Mouse (Mus musculus) mature B cell (primary cell): ENCODE measurements around the gene Six3.

Experiments
- in situ Hi-C: fragments of 300-500 bp; cut with MboI; formaldehyde crosslinking; loops from 2 replicates; pipeline ENCODE4 v1.14.3; 2019

The Six3 gene

GRCm38 (mm10) chr17:85624981-85625940 is 11.9 kb downstream of the Six3 start:
- in situ Hi-C loops, result loop anchor here (25.0 kb wide), 1 partner anchor 438 kb away; no protein-coding TSS in a partner anchor

GRCm38 (mm10) chr17:85626091-85626860 is 12.9 kb downstream of the Six3 start:
- in situ Hi-C loops, result loop anchor here (25.0 kb wide), 1 partner anchor 439 kb away; no protein-coding TSS in a partner anchor

DNA sequence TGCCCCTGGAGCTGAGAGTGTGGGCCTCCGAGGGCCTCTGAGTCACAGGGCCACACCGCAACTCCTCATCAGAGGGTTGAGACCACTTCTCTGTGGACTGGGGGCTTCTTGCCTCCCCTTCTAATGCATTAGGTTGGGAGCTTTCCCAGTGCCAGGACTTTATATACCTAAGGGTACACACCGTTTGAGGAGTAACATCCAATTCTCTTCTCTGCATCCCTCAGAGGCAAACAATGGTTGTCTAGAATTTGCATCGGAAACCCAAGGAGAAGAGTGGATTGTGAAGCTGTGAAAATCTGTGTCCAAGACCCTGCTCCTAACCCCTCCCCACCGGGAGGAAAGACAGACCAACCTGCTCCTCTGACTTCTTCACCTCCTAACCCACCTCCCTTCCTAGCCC is 14.3 kb downstream of the Six3 start:
- in situ Hi-C loops, result loop anchor here (25.0 kb wide), 1 partner anchor 440 kb away; no protein-coding TSS in a partner anchor

DNA sequence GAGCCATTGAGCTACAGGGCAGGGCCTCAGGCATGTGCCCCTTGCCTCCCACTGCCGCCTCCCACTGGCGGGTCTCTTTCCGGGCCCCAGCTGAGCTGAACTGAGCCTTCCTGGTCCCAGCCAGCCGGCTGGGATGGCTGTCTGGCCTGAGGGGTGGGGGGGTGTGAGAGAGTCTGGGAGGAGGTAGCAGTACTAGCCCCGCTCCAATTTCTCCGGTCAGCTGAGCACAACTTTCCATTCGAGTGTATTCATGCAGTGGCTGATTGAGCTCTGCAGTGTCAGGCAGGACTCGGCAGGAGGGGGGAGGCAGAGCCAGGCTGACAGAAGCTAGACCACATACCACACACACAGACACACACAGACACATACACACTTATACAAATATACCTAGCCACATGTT is 15.4 kb downstream of the Six3 start:
- in situ Hi-C loops, result loop anchor here (25.0 kb wide), 1 partner anchor 442 kb away; no protein-coding TSS in a partner anchor

- in situ Hi-C loops, result loop anchor here (25.0 kb wide), 1 partner anchor 442 kb away; no protein-coding TSS in a partner anchor
These were observed 16.0 kb downstream of the Six3 start for GRCm38 (mm10) chr17:85629396-85629795.

DNA sequence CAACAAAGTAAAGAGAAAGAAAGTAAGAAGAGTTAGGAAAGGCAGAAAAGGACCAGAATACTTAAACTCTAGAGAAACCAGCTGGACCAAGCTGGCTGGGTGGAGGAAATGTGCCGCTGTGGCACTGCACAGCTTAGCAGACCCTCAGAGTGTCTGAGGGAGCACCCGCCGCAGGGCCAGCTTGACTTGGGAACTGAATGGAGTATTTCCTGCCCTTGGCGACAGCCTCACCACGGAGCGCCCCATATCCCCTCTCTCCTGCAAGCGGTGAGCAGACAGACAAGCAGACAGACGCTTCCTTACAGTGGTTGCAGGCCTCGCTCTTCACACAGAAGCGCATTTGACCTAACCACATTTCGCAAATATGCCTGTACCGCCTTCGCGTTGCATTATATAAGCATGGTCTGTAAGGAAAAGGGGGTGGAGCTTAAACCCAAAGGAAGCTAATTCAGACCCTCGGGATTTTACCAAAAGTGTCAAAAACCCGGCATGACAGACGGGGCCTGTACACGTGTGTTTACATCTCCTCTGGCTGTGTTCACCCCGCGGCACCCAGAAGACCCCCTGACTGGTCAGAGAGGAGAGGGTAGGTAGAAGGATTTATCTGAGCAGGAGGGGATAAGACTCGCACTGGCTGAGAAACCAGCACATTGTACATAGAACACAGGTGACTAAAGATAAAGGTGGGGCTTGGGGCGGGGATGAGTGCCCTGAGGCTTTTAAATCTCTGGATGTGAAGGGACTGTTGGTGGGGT is 17.1 kb downstream of the Six3 start:
- in situ Hi-C loops, result loop anchor here (10.0 to 25.0 kb wide), 2 partner anchors 443 to 796 kb away; no protein-coding TSS in a partner anchor

DNA sequence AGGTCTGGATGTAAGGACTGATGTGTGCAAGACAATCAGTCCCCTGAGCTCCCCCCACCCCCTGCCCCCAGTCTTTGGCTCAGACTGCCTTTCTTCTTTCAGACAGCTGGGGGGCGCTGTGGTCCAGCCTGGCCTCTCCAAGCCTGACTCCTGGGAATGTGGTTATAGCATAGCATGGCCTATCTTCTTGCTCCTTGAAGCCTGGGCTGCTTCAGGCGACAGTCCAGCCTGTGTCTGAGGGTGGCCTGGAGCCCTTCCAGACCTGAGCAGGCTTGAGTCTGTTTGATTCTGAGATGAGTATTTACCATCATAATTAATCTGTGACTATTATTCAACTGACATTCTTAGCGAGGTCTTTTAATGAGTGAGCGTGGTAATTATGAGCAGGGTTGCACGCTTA is 17.7 kb downstream of the Six3 start:
- in situ Hi-C loops, result loop anchor here (10.0 to 25.0 kb wide), 2 partner anchors 444 to 796 kb away; no protein-coding TSS in a partner anchor

- in situ Hi-C loops, result loop anchor here (10.0 to 25.0 kb wide), 2 partner anchors 446 to 799 kb away; no protein-coding TSS in a partner anchor
These were observed 20.2 kb downstream of the Six3 start for GRCm38 (mm10) chr17:85633619-85634018.

DNA sequence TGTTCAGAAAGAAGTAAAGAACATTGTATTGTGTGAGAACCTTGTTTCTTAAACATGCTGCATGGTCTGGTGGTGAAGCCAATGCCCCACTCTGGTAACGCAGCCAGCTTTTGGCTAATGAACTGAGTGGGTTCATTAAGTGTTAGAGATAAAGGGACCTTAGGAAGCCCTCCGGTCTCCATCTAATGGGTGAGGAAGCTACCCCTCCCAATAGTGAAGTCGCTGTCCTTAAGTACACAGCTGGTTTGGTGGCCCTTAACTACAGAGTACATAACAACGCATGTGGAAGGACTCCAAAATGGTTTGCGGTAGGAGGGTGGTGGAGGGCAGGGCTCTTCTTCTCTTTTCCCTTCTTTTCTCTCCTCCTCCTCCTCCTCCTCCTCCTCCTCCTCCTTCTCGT is 24.5 kb downstream of the Six3 start:
- in situ Hi-C loops, result loop anchor here (10.0 to 25.0 kb wide), 2 partner anchors 451 to 803 kb away; no protein-coding TSS in a partner anchor

GRCm38 (mm10) chr17:85645312-85645711 is 31.9 kb downstream of the Six3 start:
- in situ Hi-C loops, result loop anchor here (25.0 kb wide), 1 partner anchor 458 kb away; no protein-coding TSS in a partner anchor

- in situ Hi-C loops, result loop anchor here (25.0 kb wide), 1 partner anchor 459 kb away; no protein-coding TSS in a partner anchor
These were observed 32.6 kb downstream of the Six3 start for GRCm38 (mm10) chr17:85645718-85646665.

DNA sequence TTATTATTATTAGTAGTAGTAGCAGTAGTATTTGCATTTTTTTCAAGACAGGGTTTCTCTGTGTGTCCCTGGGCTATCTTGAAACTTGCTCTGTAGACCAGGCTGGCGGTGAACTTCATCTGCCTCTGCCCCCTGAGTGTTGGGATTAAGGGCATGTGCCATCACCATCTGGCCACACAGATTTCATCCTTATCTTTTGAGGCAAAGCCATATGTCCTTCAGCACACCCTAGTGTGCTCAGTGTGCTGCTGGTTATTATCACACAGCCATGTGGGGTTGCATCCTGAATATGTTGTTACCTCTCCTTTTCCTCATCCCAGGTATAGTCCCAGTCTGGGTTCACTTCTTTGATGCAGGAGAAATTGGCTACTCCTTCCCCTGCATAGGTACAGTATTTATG is 46.6 kb downstream of the Six3 start:
- in situ Hi-C loops, result loop anchor here (25.0 kb wide), 1 partner anchor 402 kb away; no protein-coding TSS in a partner anchor

GRCm38 (mm10) chr17:85661521-85661920 is 48.1 kb downstream of the Six3 start:
- in situ Hi-C loops, result loop anchor here (25.0 kb wide), 1 partner anchor 401 kb away; no protein-coding TSS in a partner anchor

DNA sequence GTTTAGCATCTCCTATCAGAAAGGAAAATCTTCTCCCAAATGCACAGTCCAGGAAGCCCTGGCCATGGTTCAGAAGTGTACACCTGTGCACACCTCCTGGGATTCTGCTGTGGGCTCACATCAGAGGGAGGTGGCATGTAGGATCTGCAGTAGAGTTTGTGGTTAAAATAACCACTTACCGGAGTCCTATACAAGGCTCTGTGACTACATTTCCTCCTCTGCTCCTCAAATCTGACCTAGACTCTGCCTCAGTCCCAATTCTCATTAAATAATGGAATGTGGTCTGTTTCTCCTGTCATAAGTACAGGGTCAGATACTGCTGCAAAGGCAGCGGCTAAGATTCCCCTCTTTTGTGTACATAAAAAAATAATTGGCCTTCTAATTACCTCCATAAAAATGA is 50.8 kb downstream of the Six3 start:
- in situ Hi-C loops, result loop anchor here (25.0 kb wide), 1 partner anchor 398 kb away; no protein-coding TSS in a partner anchor

GRCm38 (mm10) chr17:85664618-85665320 is 51.4 kb downstream of the Six3 start:
- in situ Hi-C loops, result loop anchor here (25.0 kb wide), 1 partner anchor 398 kb away; no protein-coding TSS in a partner anchor
